Mouse (Mus musculus) embryo, embryonic 11.5 days (tissue): Measurements from ENCODE around the gene Nup210.

ENCODE experiments used
- DNase-seq: peaks from one replicate; pipeline ENCODE4 v3.0.0-alpha.2; 2012; ENCODE audit warnings: low read depth, low spot score

The Nup210 gene

GRCm38 (mm10) chr6:90969341-90969871 lies 147.2 kb downstream of the Nup210 start:
- no peak for DNase-seq
